Mouse (Mus musculus) neural tube, embryonic 10.5 days (tissue): ENCODE measurements around the gene Efcab2.

ENCODE experiments used
- DNase-seq: peaks from one replicate; pipeline ENCODE4 v3.0.0-alpha.2; 2017; ENCODE audit warnings: low spot score; ENCODE audit errors: extremely low spot score

The Efcab2 gene

GRCm38 (mm10) chr1:178530301-178531078, 124.6 kb downstream of the Efcab2 start:
- peak; percentile 89 for DNase-seq
